Mouse (Mus musculus): ENCODE results near the gene Tuba4a. TPM values are rescaled to one million over a fixed set of nuclear protein-coding genes. Genes with fewer than 3 reads are reported as not detected.

Gene Tuba4a
- polyA plus RNA-seq (2014; fragmentation: Illumina TruSeq; extraction: RNeasy Lipid Tissue Mini Kit (QIAGEN cat#74804); ENCODE audit: low read depth, low replicate concordance): 14.7 TPM

GRCm38 (mm10) chr1:75219531-75219930, at the start of gene Tuba4a:
Gene Tuba4a (minus strand): TSS chr1:75219865.

GRCm38 (mm10) chr1:75264091-75264880, 44.6 kb upstream of the Tuba4a start, which contains the start of gene Ptprn:
Gene Ptprn (minus strand): TSS chr1:75264502.

DNA sequence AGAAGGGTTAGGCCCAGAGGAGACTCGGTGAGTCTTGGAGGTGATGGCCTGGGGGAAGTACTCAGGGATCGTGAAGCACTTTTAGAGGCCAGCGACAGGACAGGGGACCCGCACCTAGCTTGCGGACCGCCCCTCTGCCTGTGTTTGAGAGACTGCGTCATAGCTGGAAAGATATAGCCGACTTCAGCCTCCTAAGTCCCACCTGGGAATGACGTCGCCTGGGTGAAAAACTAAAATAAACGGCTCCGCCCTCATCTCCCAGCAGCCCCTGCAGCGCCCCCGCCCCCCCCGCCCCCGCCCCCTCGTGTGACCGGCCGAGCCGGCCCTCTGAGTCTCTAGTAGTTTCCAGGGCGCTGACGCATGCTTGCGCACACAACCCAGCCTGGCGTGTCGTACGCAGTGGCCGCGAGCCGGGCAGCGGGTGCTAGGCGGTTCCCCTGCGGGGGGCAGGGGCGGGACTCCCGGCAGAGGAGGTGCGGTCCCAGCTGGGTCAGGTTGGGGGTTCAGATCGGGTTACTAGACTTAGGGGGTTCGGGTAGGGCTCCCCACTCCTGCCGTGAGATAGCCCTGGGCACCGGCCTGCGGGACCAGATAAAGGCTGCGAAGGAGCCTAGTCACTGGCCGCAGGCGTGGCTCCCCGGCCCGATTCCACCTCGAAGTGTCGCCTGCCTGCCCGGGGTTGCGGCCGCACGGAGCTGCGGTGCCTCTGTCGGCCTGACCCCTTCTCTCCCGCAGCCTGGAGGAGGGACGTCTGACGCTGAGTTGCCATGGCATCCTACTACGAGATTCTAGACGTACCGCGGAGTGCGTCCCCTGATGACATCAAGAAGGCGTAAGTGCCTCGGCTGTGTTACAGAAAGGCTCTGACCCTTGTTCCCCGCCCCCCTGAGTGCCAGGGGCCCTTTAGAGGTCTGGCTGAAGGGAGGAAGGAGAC, 16.7 kb upstream of the Tuba4a start, which contains the start of gene Dnajb2:
Gene Dnajb2, plus strand, starts transcription at position 290 of the 934 bp plus-strand sequence.

DNA sequence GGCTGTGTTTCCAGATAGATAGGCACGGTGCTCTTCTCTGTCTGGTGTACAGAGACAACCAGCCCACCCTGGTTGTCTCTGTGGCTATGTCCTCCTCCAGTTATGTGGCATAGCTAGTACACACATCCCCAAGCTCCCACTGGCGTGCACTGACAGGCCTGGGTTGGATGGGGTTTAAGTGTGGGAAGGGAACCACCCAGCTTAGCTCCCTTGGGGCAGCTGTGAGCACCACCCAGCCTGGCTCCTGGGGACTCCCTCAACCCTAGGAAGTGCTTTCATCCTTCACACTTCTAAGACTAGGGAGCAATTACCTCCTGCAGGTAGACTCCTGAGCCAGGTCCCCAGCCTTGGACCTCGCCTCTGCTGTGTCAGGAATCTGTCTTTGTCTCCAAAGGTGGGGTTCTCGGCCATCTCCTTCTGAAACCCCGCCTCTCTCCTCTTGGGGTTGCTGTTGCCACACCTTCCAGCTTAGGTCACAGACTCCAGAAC, 12.0 kb upstream of the Tuba4a start, which contains the start of gene A630095N17Rik:
Gene A630095N17Rik, minus strand, starts transcription at position 439 of the 489 bp plus-strand sequence.

DNA sequence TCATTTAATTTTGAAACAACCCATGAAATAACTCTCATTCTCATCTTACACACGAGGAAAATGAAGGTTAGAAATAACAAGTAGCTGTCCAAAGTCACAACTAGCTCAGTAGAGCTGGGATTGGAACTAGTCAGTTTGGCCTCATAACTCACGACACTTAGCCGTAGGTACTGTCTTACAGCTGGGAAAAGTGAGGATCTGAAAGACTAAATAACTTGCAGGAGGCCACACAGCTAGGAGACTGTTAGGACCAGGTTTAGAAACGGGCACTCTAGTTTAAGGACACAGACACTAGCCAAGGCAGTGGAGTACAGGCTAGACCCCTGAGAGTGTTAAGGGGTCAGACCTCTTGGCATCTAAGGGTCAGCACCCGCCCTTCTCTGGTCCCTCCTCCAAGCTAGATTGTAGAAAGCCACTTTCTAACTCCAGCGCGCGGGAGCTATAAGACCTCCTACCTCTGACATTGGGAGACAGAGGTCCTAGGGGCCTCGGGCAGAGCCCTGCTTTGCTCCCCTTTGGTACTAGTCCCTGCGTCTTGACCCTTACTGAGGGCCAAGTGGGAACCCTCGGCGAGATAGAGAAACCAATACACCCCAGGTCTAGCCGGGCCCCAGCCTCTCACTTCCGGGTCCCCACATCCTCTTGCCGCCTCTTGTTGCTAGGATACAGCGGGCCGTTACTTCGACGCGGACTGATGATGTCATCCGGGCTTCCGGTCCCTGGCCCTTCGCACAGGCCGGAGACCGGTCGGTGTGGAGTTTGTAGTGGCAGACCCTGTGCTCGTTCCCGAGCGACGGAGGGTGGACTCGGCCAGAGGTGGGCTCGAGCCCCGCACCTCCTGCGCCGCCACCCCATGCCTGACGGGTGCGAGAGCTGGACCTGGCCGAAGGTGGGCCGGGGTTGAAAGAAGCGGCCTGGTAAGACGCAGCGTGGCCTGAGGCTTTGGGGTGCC, 9.3 kb downstream of the Tuba4a start, which contains the start of the genes Glb1l and Stk16:
Gene Glb1l, minus strand, starts transcription at position 678 of the 952 bp plus-strand sequence.
Gene Stk16, plus strand, starts transcription at position 703 of the 952 bp plus-strand sequence.

GRCm38 (mm10) chr1:75191622-75192402, 27.9 kb downstream of the Tuba4a start, which contains the start of the genes Ankzf1 and Atg9a:
Gene Ankzf1 (plus strand): TSS chr1:75192151.
Gene Atg9a (minus strand): TSS chr1:75192196.

DNA sequence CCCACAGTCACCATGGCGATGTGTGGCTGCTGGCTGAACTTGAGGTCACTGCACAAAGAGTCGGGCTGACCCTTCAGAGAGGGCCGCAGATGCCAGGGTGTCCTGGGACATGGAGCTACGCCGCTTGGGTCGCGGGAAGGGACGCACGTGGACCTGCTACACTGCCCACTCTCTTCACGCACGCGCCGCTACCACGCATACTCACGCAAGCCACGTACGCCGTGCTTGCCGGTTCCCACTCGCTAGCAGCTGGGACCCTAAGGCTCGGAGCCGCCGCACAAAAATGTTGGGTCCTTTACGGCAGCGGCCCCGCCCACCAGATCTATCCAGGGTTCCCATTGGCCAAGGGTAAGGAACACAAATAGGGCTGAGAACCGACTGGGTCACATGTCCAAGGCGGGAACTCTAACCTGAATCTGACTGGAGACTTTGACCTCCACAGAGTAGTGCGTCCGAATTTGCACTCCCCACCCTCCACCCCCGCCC, 39.5 kb downstream of the Tuba4a start, which contains the start of gene Abcb6:
Gene Abcb6, minus strand, starts transcription at position 288 of the 486 bp plus-strand sequence.

DNA sequence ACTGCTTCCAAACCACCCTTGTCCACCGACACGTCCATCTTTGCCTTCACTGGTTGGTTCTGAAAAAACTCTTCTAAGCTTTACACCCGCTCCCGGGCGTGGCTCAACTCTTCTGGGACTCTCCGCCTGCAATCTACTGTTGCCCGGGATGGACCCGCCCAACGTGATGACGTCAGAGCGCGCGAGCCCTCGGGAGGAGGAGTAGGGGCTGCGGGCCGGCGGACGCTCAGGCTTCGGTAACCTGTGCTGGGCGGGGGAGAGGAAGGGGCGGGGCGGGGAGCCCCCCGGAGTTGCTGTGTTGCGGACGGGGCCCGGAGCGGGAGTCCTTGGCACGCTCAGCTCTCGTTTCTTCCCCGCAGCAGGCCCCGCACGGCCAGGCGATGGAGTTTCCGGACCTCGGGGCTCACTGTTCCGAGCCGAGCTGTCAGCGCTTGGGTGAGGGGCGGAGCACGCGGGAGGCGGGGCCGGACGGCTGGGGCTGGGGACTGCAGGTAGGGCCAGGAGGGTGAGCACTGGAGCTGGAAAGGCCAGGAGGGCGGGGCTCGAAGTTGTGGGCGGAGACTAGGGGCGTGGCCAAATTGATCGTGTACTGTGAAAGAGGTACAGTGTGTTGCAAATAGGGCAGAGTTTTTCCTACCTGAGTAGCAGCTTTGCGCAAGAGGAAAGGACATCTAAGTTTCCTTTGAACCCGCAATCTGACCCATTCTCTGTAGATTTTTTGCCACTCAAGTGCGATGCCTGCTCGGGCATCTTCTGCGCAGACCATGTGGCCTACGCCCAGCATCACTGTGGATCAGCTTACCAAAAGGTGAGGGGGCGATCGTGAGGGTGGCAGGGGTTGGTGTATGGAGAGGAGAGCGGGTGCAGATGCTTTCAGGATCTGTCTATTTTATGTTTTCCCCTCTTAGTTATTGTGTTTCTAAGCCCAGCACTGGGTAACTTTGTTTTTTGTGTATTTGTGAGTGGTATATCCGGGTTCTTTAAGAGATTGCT, 50.9 kb downstream of the Tuba4a start, which contains the start of gene Zfand2b:
Gene Zfand2b, plus strand, starts transcription at position 175 of the 993 bp plus-strand sequence.

Other genes with a start within 250 kb of the Tuba4a start
- gene Nhej1, start 94.7 kb downstream of the Tuba4a start, polyA plus RNA-seq (2014; fragmentation: Illumina TruSeq; extraction: RNeasy Lipid Tissue Mini Kit (QIAGEN cat#74804); ENCODE audit: low read depth, low replicate concordance): 0.89 TPM
- gene Slc23a3, start 86.0 kb downstream of the Tuba4a start, polyA plus RNA-seq (2014; fragmentation: Illumina TruSeq; extraction: RNeasy Lipid Tissue Mini Kit (QIAGEN cat#74804); ENCODE audit: low read depth, low replicate concordance): 5.4 TPM
- gene Cnppd1, start 77.2 kb downstream of the Tuba4a start, polyA plus RNA-seq (2014; fragmentation: Illumina TruSeq; extraction: RNeasy Lipid Tissue Mini Kit (QIAGEN cat#74804); ENCODE audit: low read depth, low replicate concordance): 14.0 TPM
- 11.7 TPM for gene Retreg2, start 77.1 kb downstream of the Tuba4a start, polyA plus RNA-seq (2014; fragmentation: Illumina TruSeq; extraction: RNeasy Lipid Tissue Mini Kit (QIAGEN cat#74804); ENCODE audit: low read depth, low replicate concordance)
- gene Zfand2b, start 51.2 kb downstream of the Tuba4a start, polyA plus RNA-seq (2014; fragmentation: Illumina TruSeq; extraction: RNeasy Lipid Tissue Mini Kit (QIAGEN cat#74804); ENCODE audit: low read depth, low replicate concordance): not detected
- 8.3 TPM for gene Abcb6, start 39.5 kb downstream of the Tuba4a start, polyA plus RNA-seq (2014; fragmentation: Illumina TruSeq; extraction: RNeasy Lipid Tissue Mini Kit (QIAGEN cat#74804); ENCODE audit: low read depth, low replicate concordance)
- gene Ankzf1, start 27.7 kb downstream of the Tuba4a start, polyA plus RNA-seq (2014; fragmentation: Illumina TruSeq; extraction: RNeasy Lipid Tissue Mini Kit (QIAGEN cat#74804); ENCODE audit: low read depth, low replicate concordance): 6.7 TPM
- 10.1 TPM for gene Atg9a, start 27.7 kb downstream of the Tuba4a start, polyA plus RNA-seq (2014; fragmentation: Illumina TruSeq; extraction: RNeasy Lipid Tissue Mini Kit (QIAGEN cat#74804); ENCODE audit: low read depth, low replicate concordance)
- 137 TPM for gene Glb1l, start 9.1 kb downstream of the Tuba4a start, polyA plus RNA-seq (2014; fragmentation: Illumina TruSeq; extraction: RNeasy Lipid Tissue Mini Kit (QIAGEN cat#74804); ENCODE audit: low read depth, low replicate concordance)
- gene Stk16, start 9.0 kb downstream of the Tuba4a start, polyA plus RNA-seq (2014; fragmentation: Illumina TruSeq; extraction: RNeasy Lipid Tissue Mini Kit (QIAGEN cat#74804); ENCODE audit: low read depth, low replicate concordance): 19.9 TPM
- gene A630095N17Rik, start 12.2 kb upstream of the Tuba4a start, polyA plus RNA-seq (2014; fragmentation: Illumina TruSeq; extraction: RNeasy Lipid Tissue Mini Kit (QIAGEN cat#74804); ENCODE audit: low read depth, low replicate concordance): not detected
- 13.9 TPM for gene Dnajb2, start 16.5 kb upstream of the Tuba4a start, polyA plus RNA-seq (2014; fragmentation: Illumina TruSeq; extraction: RNeasy Lipid Tissue Mini Kit (QIAGEN cat#74804); ENCODE audit: low read depth, low replicate concordance)
- not detected for gene Ptprn, start 44.6 kb upstream of the Tuba4a start, polyA plus RNA-seq (2014; fragmentation: Illumina TruSeq; extraction: RNeasy Lipid Tissue Mini Kit (QIAGEN cat#74804); ENCODE audit: low read depth, low replicate concordance)
- not detected for gene Resp18, start 58.5 kb upstream of the Tuba4a start, polyA plus RNA-seq (2014; fragmentation: Illumina TruSeq; extraction: RNeasy Lipid Tissue Mini Kit (QIAGEN cat#74804); ENCODE audit: low read depth, low replicate concordance)
- gene Dnpep, start 98.1 kb upstream of the Tuba4a start, polyA plus RNA-seq (2014; fragmentation: Illumina TruSeq; extraction: RNeasy Lipid Tissue Mini Kit (QIAGEN cat#74804); ENCODE audit: low read depth, low replicate concordance): 0.81 TPM
- 0.40 TPM for gene Des, start 140.5 kb upstream of the Tuba4a start, polyA plus RNA-seq (2014; fragmentation: Illumina TruSeq; extraction: RNeasy Lipid Tissue Mini Kit (QIAGEN cat#74804); ENCODE audit: low read depth, low replicate concordance)
- gene Speg, start 155.4 kb upstream of the Tuba4a start, polyA plus RNA-seq (2014; fragmentation: Illumina TruSeq; extraction: RNeasy Lipid Tissue Mini Kit (QIAGEN cat#74804); ENCODE audit: low read depth, low replicate concordance): 1.1 TPM
- gene Gmppa, start 216.1 kb upstream of the Tuba4a start, polyA plus RNA-seq (2014; fragmentation: Illumina TruSeq; extraction: RNeasy Lipid Tissue Mini Kit (QIAGEN cat#74804); ENCODE audit: low read depth, low replicate concordance): 4.3 TPM
- not detected for gene Asic4, start 230.6 kb upstream of the Tuba4a start, polyA plus RNA-seq (2014; fragmentation: Illumina TruSeq; extraction: RNeasy Lipid Tissue Mini Kit (QIAGEN cat#74804); ENCODE audit: low read depth, low replicate concordance)